Mouse (Mus musculus) midbrain, embryonic 16.5 days (tissue): ENCODE results near the gene Fads6. TPM values are rescaled to one million over a fixed set of nuclear protein-coding genes. Genes with fewer than 3 reads are reported as not detected.
A peak's percentile ranks its signal among the peaks of the same experiment; 100 is the strongest.

ENCODE experiments used
- ATAC-seq: fragments of 200-750 bp; cut with Nextera tagmentation; 2 replicates; pipeline ENCODE4 v1.8.0; 2017; ENCODE audit warnings: moderate TSS enrichment
- H3K27ac ChIP-seq: fragments of 300-500 bp; sonication (generic); 2 replicates; pipeline ENCODE4 v1.5.1; 2014; ENCODE audit warnings: mild to moderate bottlenecking, low read length, mixed read lengths
- H3K27me3 ChIP-seq: fragments of 300-500 bp; sonication (generic); 2 replicates; pipeline ENCODE4 v1.6.1; 2014; ENCODE audit warnings: low read depth, low read length, mixed read lengths; ENCODE audit not compliant: control insufficient read depth, insufficient read depth
- H3K36me3 ChIP-seq: fragments of 300-500 bp; sonication (generic); 2 replicates; pipeline ENCODE4 v1.6.1; 2014; ENCODE audit warnings: mild to moderate bottlenecking, low read length, moderate library complexity, mixed read lengths; ENCODE audit not compliant: control insufficient read depth, insufficient read depth
- H3K4me1 ChIP-seq: fragments of 300-500 bp; sonication (generic); 2 replicates; pipeline ENCODE4 v1.6.1; 2014; ENCODE audit warnings: mild to moderate bottlenecking, low read length, mixed read lengths; ENCODE audit not compliant: control insufficient read depth, insufficient read depth
- H3K4me2 ChIP-seq: fragments of 300-500 bp; sonication (generic); 2 replicates; pipeline ENCODE4 v1.6.1; 2014; ENCODE audit warnings: mild to moderate bottlenecking, low read length, mixed read lengths
- H3K4me3 ChIP-seq: fragments of 300-500 bp; sonication (generic); 2 replicates; pipeline ENCODE4 v1.5.1; 2014; ENCODE audit warnings: low read depth, mild to moderate bottlenecking, low read length, moderate library complexity, mixed read lengths
- H3K9ac ChIP-seq: fragments of 300-500 bp; sonication (generic); 2 replicates; pipeline ENCODE4 v1.6.1; 2014; ENCODE audit warnings: low read depth, low read length, mixed read lengths
- H3K9me3 ChIP-seq: fragments of 300-500 bp; sonication (generic); replicated peaks from 2 replicates; pipeline ENCODE4 v1.6.1; 2014; ENCODE audit warnings: mild to moderate bottlenecking, low read length, mixed read lengths; ENCODE audit not compliant: control insufficient read depth, poor library complexity, severe bottlenecking
- WGBS: fragments of 180-500 bp; shearing (Covaris S2); extraction: QIAGEN DNeasy Blood & Tissue Kit; methylation state at CpG from one replicate; pipeline ENCODE4 v1.1.7; 2014; 5-methylcytosine and 5-hydroxymethylcytosine counted together
- polyA plus RNA-seq: library from polyadenylated mRNA; unstranded; fragments of >200 nt; fragmentation: Nextera tagmentation; extraction: Ambion mirVana; gene quantifications from 2 replicates; pipeline ENCODE4 v1.2.1, GENCODE M21; 2015

Gene Fads6
- polyA plus RNA-seq, 1 experiment from 2014 or later = 1.4 TPM

GRCm38 (mm10) chr11:115269330-115270066, 28.0 kb downstream of the Fads6 start:
- H3K27ac ChIP-seq = no peak overlapping the region
- WGBS = 90% methylated on average over 27 of the region's 27 CpGs
- no peak for ATAC-seq
- H3K36me3 ChIP-seq = peaks cover 18% of the 10 kb centered on the region
- peaks cover 43% of the 10 kb centered on the region for H3K27me3 ChIP-seq
- H3K9ac ChIP-seq = no peak overlapping the region
- peaks cover 21% of the 10 kb centered on the region for H3K4me1 ChIP-seq
- H3K4me2 ChIP-seq = no peak overlapping the region
- no peaks in the 10 kb centered on the region for H3K9me3 ChIP-seq
- H3K4me3 ChIP-seq = no peak overlapping the region

- Histone ChIP-seq H3K9me3 (no peaks in the 10 kb centered on the region), H3K27ac (no peak overlapping the region), H3K36me3 (peaks cover 18% of the 10 kb centered on the region), H3K27me3 (peaks cover 56% of the 10 kb centered on the region), H3K4me1 (peaks cover 21% of the 10 kb centered on the region), H3K9ac (no peak overlapping the region), H3K4me3 (no peak overlapping the region), H3K4me2 (no peak overlapping the region)
- 74% methylated on average over 11 of the region's 11 CpGs for WGBS
- no peak for ATAC-seq
Measured at GRCm38 (mm10) chr11:115267958-115268357, 29.5 kb downstream of the Fads6 start.

- peak within 1 kb of the TSS; percentile 61; the same call in 1 of the 2 replicates for H3K9ac ChIP-seq
- ATAC-seq = no peak
- WGBS = 9% methylated on average over 26 of the region's 50 CpGs
Measured at GRCm38 (mm10) chr11:115267061-115267883, 30.2 kb downstream of the Fads6 start, which contains the start of gene Grin2c. Gene Grin2c (minus strand): TSS chr11:115267243.

GRCm38 (mm10) chr11:115266400-115266778, 31.1 kb downstream of the Fads6 start:
- H3K4me1 ChIP-seq = peaks cover 21% of the 10 kb centered on the region
- no peak for ATAC-seq
- peaks cover 67% of the 10 kb centered on the region for H3K27me3 ChIP-seq
- H3K4me3 ChIP-seq = peak overlapping the region; percentile 36
- WGBS = 3% methylated on average over 22 of the region's 22 CpGs
- peak overlapping the region; percentile 63 for H3K4me2 ChIP-seq
- H3K9me3 ChIP-seq = no peaks in the 10 kb centered on the region
- H3K9ac ChIP-seq = peak overlapping the region; percentile 61; the same call in 1 of the 2 replicates
- no peak overlapping the region for H3K27ac ChIP-seq
- peaks cover 14% of the 10 kb centered on the region for H3K36me3 ChIP-seq

More at GRCm38 (mm10) chr11:115267061-115267883, 30.2 kb downstream of the Fads6 start, which contains the start of gene Grin2c:
- Histone ChIP-seq H3K4me1 (peaks cover 21% of the 10 kb centered on the region), H3K36me3 (peaks cover 18% of the 10 kb centered on the region), H3K4me2 (peak within 1 kb of the TSS; percentile 63), H3K4me3 (peak within 1 kb of the TSS; percentile 36), H3K27ac (no peak within 1 kb of the TSS), H3K27me3 (peaks cover 63% of the 10 kb centered on the region), H3K9me3 (no peaks in the 10 kb centered on the region)

GRCm38 (mm10) chr11:115265771-115266399, 31.6 kb downstream of the Fads6 start:
- no peak for ATAC-seq
- 3% methylated on average over 20 of the region's 20 CpGs for WGBS
- H3K4me2 ChIP-seq = no peak overlapping the region
- no peak overlapping the region for H3K4me3 ChIP-seq
- H3K9me3 ChIP-seq = no peaks in the 10 kb centered on the region
- H3K27me3 ChIP-seq = peaks cover 72% of the 10 kb centered on the region
- no peak overlapping the region for H3K9ac ChIP-seq
- H3K36me3 ChIP-seq = peaks cover 14% of the 10 kb centered on the region
- peaks cover 21% of the 10 kb centered on the region for H3K4me1 ChIP-seq
- no peak overlapping the region for H3K27ac ChIP-seq

GRCm38 (mm10) chr11:115264862-115265668, 32.4 kb downstream of the Fads6 start:
- H3K27ac ChIP-seq = no peak overlapping the region
- peaks cover 19% of the 10 kb centered on the region for H3K4me1 ChIP-seq
- 0 out of 2 replicates have a peak overlapping the region, but pooled peaks have one; percentile 30 for H3K9ac ChIP-seq
- H3K9me3 ChIP-seq = no peaks in the 10 kb centered on the region
- ATAC-seq = no peak
- H3K27me3 ChIP-seq = peaks cover 77% of the 10 kb centered on the region
- H3K4me2 ChIP-seq = peak overlapping the region; percentile 48
- peak overlapping the region; percentile 26 for H3K4me3 ChIP-seq
- H3K36me3 ChIP-seq = peaks cover 14% of the 10 kb centered on the region
- 6% methylated on average over 39 of the region's 39 CpGs for WGBS

- no peaks in the 10 kb centered on the region for H3K9me3 ChIP-seq
- no peak overlapping the region for H3K9ac ChIP-seq
- H3K4me1 ChIP-seq = peaks cover 19% of the 10 kb centered on the region
- no peak for ATAC-seq
- no peak overlapping the region for H3K27ac ChIP-seq
- 73% methylated on average over 7 of the region's 7 CpGs for WGBS
- peaks cover 84% of the 10 kb centered on the region for H3K27me3 ChIP-seq
- peaks cover 14% of the 10 kb centered on the region for H3K36me3 ChIP-seq
- H3K4me3 ChIP-seq = no peak overlapping the region
- H3K4me2 ChIP-seq = no peak overlapping the region
Measured at GRCm38 (mm10) chr11:115264136-115264861, 33.2 kb downstream of the Fads6 start.

GRCm38 (mm10) chr11:115262954-115263353, 34.5 kb downstream of the Fads6 start:
- no peak for ATAC-seq
- Histone ChIP-seq H3K36me3 (peaks cover under 1% of the 10 kb centered on the region; the same call in 1 of the 2 replicates), H3K9me3 (no peaks in the 10 kb centered on the region), H3K27ac (no peak overlapping the region), H3K4me2 (no peak overlapping the region), H3K4me3 (no peak overlapping the region), H3K4me1 (peaks cover 23% of the 10 kb centered on the region), H3K27me3 (peaks cover 86% of the 10 kb centered on the region), H3K9ac (no peak overlapping the region)
- 80% methylated on average over 11 of the region's 11 CpGs for WGBS
